Mouse (Mus musculus): ENCODE data around the gene Hormad1.
A peak's percentile ranks its signal among the peaks of the same experiment; 100 is the strongest.

DNA sequence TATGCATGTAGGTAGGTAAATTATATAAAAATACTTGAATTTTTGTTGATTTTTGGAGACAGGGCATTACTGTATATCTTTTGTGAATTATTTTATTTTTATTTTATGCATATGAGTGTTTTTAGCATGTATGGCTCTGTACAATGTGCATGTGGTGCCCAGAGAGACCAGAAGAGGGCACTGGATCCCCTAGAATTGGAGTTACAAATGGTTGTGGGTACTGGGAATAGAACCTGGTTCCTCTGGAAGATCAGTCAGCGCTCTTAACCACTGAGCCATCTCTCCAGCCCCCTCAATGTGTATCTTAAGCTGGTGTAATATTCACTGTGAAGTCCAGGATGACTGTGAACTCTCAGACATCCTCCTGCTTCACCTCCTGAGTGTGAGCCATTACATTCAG, 24.6 kb upstream of the Hormad1 start:
- TF ChIP-seq CTCF (IDR thresholded peaks at IDR 0.05; ENCODE audit: low read depth) (0 out of 2 replicates have a peak, but pooled peaks have one; percentile 17), EP300 (IDR thresholded peaks at IDR 0.05; ENCODE audit: low read depth) (no peak)

Measured in liver, postnatal 0 days (tissue).